Mouse (Mus musculus) hematopoietic stem cell, adult 5-6 weeks (primary cell): Measurements from ENCODE around the gene Igf2bp2. TPM values are rescaled to one million over a fixed set of nuclear protein-coding genes. Genes with fewer than 3 reads are reported as not detected.

Experiments used
- ATAC-seq, 2 experiments: fragments of 125-278 bp in 1 of 2; replicated peaks in 1 of 2; 2 replicates each; pipeline ENCODE4 v1.8.0; 2016 to 2017; ENCODE audit warnings: inconsistent platforms in 2 of 2, mild to moderate bottlenecking in 2 of 2, moderate number of reproducible peaks in 2 of 2, low read depth in 1 of 2, moderate TSS enrichment in 1 of 2; ENCODE audit not compliant: low FRiP score in 2 of 2, poor library complexity in 2 of 2, severe bottlenecking in 2 of 2, insufficient read depth in 1 of 2, low TSS enrichment in 1 of 2
- total RNA-seq: library from RNA; stranded (forward); fragments of 172-1452, 232-1000 nt; gene quantifications from 2 replicates; pipeline ENCODE4 v1.2.3, GENCODE M21; 2017

The Igf2bp2 gene
- total RNA-seq, 1 experiment from 2014 or later, result 1.8 TPM

- ATAC-seq, result no peak
These were observed 11.3 kb downstream of the Igf2bp2 start for GRCm38 (mm10) chr16:22151706-22152315.

GRCm38 (mm10) chr16:22150421-22150820, 12.7 kb downstream of the Igf2bp2 start:
- peak in 1 of 2 experiments; percentile 42; a peak in 1 of 4 replicates for ATAC-seq

- ATAC-seq, result no peak
These were observed 13.3 kb downstream of the Igf2bp2 start for GRCm38 (mm10) chr16:22149659-22150345.

- no peak for ATAC-seq
These were observed 14.0 kb downstream of the Igf2bp2 start for GRCm38 (mm10) chr16:22149076-22149475.

DNA sequence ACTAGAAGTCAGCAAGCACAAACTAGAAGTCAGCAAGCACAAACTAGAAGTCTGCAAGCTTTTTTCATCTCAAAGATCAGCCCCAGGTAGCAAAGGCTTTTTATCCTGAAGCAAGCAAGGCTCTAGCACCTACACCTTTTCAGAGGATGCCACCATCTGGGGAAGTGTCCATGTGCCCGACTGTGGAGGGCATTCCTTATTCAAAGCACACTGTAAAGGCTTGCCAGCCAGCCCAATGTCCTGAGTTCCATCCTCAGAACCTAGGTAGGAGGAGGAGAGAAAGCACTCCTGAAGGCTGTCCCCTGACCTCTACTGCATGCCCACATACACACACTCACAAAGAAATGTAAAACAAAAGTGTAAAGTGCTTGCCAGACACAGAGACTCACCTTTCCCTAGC, 16.0 kb downstream of the Igf2bp2 start:
- no peak for ATAC-seq

DNA sequence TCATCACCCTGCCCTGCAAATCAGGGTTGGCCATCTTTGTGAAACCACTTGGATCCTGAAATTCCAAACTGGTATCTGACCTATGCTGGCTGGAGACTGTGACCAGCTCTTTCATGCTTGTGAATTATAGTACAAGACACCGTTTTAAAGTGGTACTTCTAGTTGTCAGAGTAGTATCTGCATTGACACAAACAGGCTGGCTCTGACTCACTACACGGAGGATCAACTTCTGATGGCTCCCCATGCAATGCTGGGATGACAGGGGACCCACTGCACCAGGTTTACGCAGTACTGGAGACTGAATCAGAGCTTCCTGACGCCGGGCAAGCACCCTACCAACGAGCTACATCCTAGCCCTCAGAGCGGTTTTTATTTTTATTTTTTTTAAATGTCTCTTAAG, 17.0 kb downstream of the Igf2bp2 start:
- no peak for ATAC-seq

- ATAC-seq, result no peak
These were observed 18.6 kb downstream of the Igf2bp2 start for GRCm38 (mm10) chr16:22144490-22144889.

DNA sequence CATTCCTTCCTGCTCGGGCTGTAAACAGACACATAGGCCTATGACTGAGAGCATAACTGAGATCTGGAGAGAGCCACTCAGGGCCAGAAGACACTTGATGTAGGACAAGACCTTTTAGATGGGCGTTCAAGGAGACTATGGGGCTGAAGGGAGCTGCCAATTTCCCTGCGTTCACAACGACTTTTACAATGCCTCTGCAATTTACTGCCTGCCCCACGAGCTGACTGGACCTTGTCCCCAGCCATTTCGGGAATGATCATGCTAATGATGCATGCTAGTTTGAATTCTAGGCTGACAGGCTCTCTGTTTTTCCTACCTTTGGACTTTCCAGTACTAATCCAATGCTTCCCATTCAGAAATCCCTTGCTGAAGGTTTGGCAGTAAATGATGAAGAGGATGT, 22.2 kb downstream of the Igf2bp2 start:
- no peak for ATAC-seq

GRCm38 (mm10) chr16:22139821-22140220, 23.3 kb downstream of the Igf2bp2 start:
- no peak for ATAC-seq

DNA sequence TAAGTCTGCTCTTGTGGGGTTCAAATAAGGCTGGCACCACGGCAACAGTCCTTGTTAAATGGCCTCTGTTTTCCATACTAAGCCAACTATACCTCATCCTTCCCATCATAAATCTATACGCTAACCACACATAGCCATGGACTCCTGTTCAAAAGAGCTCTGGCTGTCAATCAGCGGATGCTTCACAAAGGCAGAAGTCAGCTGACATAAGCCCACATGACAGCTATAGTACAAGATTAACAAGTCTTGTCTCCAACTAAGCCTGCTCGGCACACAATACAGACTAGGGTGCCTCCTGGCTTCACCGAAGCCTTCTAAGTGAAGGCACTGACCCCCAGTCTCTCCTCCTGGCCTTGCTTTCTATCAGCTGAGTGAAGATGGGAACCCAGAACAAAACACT, 26.9 kb downstream of the Igf2bp2 start:
- no peak for ATAC-seq

DNA sequence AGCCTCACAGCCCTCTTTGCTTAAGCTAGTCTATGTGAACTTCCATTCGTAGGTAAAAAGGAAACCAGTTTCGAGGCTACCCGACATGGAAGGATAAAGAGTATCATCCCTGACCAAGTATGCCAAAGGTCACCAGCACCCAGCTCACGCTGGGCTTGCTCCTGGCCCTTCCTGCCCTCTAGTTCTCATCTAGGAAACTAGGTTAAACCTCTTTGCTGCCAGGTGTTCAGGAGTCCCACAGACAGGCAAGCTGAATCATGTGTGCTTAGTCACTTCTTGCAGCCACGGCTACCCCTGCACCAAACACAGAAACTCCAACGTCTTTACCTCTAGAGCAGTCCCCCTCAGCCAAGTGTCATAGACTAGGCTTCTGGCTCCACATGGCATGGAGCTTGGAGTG, 31.8 kb downstream of the Igf2bp2 start:
- no peak for ATAC-seq

- ATAC-seq, result no peak
These were observed 33.6 kb downstream of the Igf2bp2 start for GRCm38 (mm10) chr16:22129511-22129910.

DNA sequence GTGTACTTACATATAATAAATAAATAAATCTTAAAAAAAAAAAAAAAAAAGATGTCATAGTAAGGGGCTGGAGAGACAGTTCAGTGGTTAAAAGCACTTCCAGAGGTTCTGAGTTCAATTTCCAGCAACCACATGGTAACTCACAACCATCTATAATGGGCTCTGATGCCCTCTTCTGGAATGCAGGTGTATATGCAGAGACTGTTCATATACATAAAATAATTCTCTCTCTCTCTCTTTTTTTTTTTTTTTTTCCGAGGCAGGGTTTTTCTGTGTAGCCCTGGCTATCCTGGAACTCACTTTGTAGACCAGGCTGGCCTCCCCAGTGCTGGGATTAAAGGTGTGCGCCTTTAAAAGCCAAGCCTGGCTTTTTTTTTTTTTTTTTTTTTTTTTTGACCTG, 34.5 kb downstream of the Igf2bp2 start:
- ATAC-seq, result no peak

DNA sequence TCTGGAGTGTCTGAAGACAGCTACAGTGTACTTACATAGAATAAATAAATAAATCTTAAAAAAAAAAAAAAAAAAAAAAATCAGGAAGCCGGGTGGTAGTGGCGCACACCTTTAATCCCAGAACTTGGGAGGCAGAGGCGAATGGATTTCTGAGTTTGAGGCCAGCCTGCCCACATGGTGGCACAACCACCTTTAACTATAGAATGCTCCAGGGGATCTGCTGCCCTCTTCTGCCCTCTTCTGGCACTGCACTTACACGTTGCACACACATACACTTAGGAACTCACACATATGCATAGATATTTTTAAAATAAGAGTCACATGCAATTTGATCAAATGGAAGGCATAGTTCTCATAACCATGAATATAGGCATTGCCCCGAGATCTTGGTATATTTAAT, 35.3 kb downstream of the Igf2bp2 start:
- ATAC-seq, result no peak

GRCm38 (mm10) chr16:22126936-22127335, 36.2 kb downstream of the Igf2bp2 start:
- no peak for ATAC-seq

DNA sequence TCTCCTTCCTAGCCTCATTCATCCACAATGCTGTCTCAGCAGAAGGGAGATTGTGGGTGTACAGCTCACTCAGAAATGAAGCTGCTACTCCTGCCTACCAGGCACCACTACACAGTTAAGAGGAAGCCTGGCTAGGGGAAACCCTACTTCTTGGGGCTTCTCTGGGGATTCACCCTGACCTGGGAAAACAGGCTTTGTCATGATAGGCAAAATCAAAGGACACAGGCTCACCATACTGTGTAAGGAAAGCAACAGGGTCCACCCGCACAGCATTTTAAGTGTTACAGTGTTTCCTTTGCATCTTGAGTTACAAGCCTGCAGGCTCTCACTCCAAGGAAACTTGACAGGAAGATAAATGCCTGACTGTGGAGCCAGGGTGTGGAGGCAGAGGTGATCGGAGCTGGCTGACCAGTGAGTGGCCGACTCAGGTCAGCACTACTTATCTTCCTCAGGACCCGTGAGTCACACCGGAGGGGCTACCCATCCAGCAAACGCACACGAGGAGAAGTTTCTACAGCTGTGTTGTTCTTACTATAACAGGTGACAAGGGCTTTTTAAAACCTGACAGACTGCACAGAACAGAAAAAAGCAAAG, 38.7 kb downstream of the Igf2bp2 start:
- no peak for ATAC-seq

- no peak; a peak in 1 of 4 replicates for ATAC-seq
These were observed 39.4 kb downstream of the Igf2bp2 start for GRCm38 (mm10) chr16:22123658-22124057.

GRCm38 (mm10) chr16:22121109-22121508, 42.0 kb downstream of the Igf2bp2 start:
- no peak for ATAC-seq

DNA sequence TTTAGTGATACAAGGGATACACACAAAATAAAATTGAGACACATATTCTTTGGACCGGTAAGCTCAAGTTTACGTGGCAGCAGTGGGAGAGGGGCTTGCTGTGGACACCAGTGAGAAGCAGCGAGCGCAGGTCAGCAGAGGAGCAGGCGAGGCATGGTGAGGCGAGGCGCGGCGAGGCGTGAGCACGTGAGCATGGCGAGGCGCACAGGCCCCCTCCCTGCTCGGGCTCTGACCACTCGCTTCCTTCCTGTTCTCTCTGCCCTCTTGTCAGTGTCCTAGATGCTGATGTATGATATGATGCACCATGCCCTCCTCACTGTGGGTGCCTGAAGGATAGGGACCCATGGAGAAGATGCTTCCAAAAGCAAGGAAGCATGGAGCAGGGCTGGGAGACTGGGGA, 43.6 kb downstream of the Igf2bp2 start:
- peak; percentile 58 to 59; a peak in 3 of 4 replicates for ATAC-seq
